Mouse (Mus musculus): ENCODE data around the gene Spata31d1a.

GRCm38 (mm10) chr13:59691478-59691877 is 18.7 kb downstream of the Spata31d1a start:
- TF ChIP-seq CTCF (IDR thresholded peaks at IDR 0.05; ENCODE audit: low read depth, low read length) = no peak
- TF ChIP-seq TAL1 (conservative IDR thresholded peaks at IDR 0.05; ENCODE audit: low read depth, low read length) = no peak
- no peak for TF ChIP-seq GATA2 (IDR thresholded peaks at IDR 0.05; ENCODE audit: borderline replicate concordance, low read depth, low read length)
- no peak for TF ChIP-seq GATA1 (IDR thresholded peaks at IDR 0.05; ENCODE audit: borderline replicate concordance, low read length)

All from G1E (cell line).